Mouse (Mus musculus) cerebellum, adult 2 months (tissue): ENCODE measurements around the gene Ggt7.

Experiments
- CTCF ChIP-seq: fragments of 200-500 bp; IDR thresholded peaks from 2 replicates; pipeline ENCODE4 v1.5.1; 2011; ENCODE audit warnings: low read depth, mild to moderate bottlenecking, control low read depth, low read length, moderate library complexity, borderline replicate concordance; ENCODE audit not compliant: insufficient read depth
- POLR2A ChIP-seq: fragments of 200-500 bp; IDR thresholded peaks from 2 replicates; pipeline ENCODE4 v1.6.1; 2011; ENCODE audit warnings: low read length, control low read depth, borderline replicate concordance; ENCODE audit not compliant: insufficient read depth

GRCm38 (mm10) chr2:155473570-155474088 lies 44.4 kb downstream of the Ggt7 start, which contains the start of gene Ncoa6:
- TF ChIP-seq POLR2A = peak; percentile 78; the same call in 1 of the 2 replicates
- no peak for TF ChIP-seq CTCF
